Mouse (Mus musculus): Measurements from ENCODE around the gene Adam1b. TPM values are rescaled to one million over a fixed set of nuclear protein-coding genes. Genes with fewer than 3 reads are reported as not detected.
"Not testable (repeated sequence)": the region's sequence is repeated elsewhere in the genome, so short reads cannot be mapped to it uniquely, and the experiment has no call there.

Gene Adam1b
- polyA plus RNA-seq, 1 experiment from 2014 or later: not detected

- H3K9me3 ChIP-seq: no peaks in the 10 kb centered on the region
- H3K27me3 ChIP-seq: no peaks in the 10 kb centered on the region
- ATAC-seq (ENCODE audit: borderline replicate concordance, extremely low read depth, low FRiP score, low TSS enrichment): no peak
- no peak overlapping the region for H3K4me3 ChIP-seq
- no peak overlapping the region for H3K9ac ChIP-seq
- WGBS: 87% methylated on average over 3 of the region's 3 CpGs
- H3K36me3 ChIP-seq: peaks cover 69% of the 10 kb centered on the region
- H3K4me1 ChIP-seq: no peaks in the 10 kb centered on the region
- H3K27ac ChIP-seq: no peak overlapping the region
- H3K4me2 ChIP-seq: no peak overlapping the region
Measured at GRCm38 (mm10) chr5:121535116-121535515, 31.9 kb upstream of the Adam1b start.

GRCm38 (mm10) chr5:121534521-121534920 lies 31.3 kb upstream of the Adam1b start:
- Histone ChIP-seq H3K36me3 (peaks cover 75% of the 10 kb centered on the region), H3K9me3 (no peaks in the 10 kb centered on the region), H3K4me1 (no peaks in the 10 kb centered on the region), H3K9ac (no peak overlapping the region), H3K4me3 (no peak overlapping the region), H3K27ac (no peak overlapping the region), H3K27me3 (no peaks in the 10 kb centered on the region), H3K4me2 (no peak overlapping the region)
- ATAC-seq (ENCODE audit: borderline replicate concordance, extremely low read depth, low FRiP score, low TSS enrichment): no peak
- 93% methylated on average over 5 of the region's 5 CpGs for WGBS

- peaks cover 76% of the 10 kb centered on the region for H3K36me3 ChIP-seq
- no peak overlapping the region for H3K9ac ChIP-seq
- H3K9me3 ChIP-seq: no peaks in the 10 kb centered on the region
- no peak overlapping the region for H3K4me3 ChIP-seq
- no peaks in the 10 kb centered on the region for H3K27me3 ChIP-seq
- H3K27ac ChIP-seq: no peak overlapping the region
- H3K4me2 ChIP-seq: no peak overlapping the region
- 0 out of 2 replicates have a peak, but pooled peaks cover 6% of the 10 kb centered on the region for H3K4me1 ChIP-seq
- WGBS: 47% methylated on average over 8 of the region's 8 CpGs
- ATAC-seq (ENCODE audit: borderline replicate concordance, extremely low read depth, low FRiP score, low TSS enrichment): peak; percentile 67; the same call in 1 of the 2 replicates
Measured at GRCm38 (mm10) chr5:121526961-121527360, 23.7 kb upstream of the Adam1b start.

- 0 out of 2 replicates have a peak, but pooled peaks cover 6% of the 10 kb centered on the region for H3K4me1 ChIP-seq
Measured at GRCm38 (mm10) chr5:121526526-121526925, 23.3 kb upstream of the Adam1b start.

GRCm38 (mm10) chr5:121525774-121526450 lies 22.7 kb upstream of the Adam1b start:
- Histone ChIP-seq H3K27me3 (no peaks in the 10 kb centered on the region), H3K9me3 (no peaks in the 10 kb centered on the region), H3K4me1 (0 out of 2 replicates have a peak, but pooled peaks cover 6% of the 10 kb centered on the region), H3K36me3 (peaks cover 69% of the 10 kb centered on the region), H3K27ac (no peak overlapping the region), H3K9ac (no peak overlapping the region), H3K4me2 (no peak overlapping the region), H3K4me3 (no peak overlapping the region)
- ATAC-seq (ENCODE audit: borderline replicate concordance, extremely low read depth, low FRiP score, low TSS enrichment): peak; percentile 62
- 63% methylated on average over 14 of the region's 14 CpGs for WGBS

More at GRCm38 (mm10) chr5:121526526-121526925, 23.3 kb upstream of the Adam1b start:
- Histone ChIP-seq H3K4me3 (no peak overlapping the region), H3K36me3 (peaks cover 75% of the 10 kb centered on the region), H3K27ac (no peak overlapping the region), H3K27me3 (no peaks in the 10 kb centered on the region), H3K4me2 (no peak overlapping the region), H3K9ac (no peak overlapping the region), H3K9me3 (no peaks in the 10 kb centered on the region)
- ATAC-seq (ENCODE audit: borderline replicate concordance, extremely low read depth, low FRiP score, low TSS enrichment): no peak
- WGBS: 68% methylated on average over 7 of the region's 7 CpGs

- not testable (repeated sequence) for H3K27me3 ChIP-seq; H3K9me3 ChIP-seq; H3K9ac ChIP-seq; H3K4me2 ChIP-seq; H3K27ac ChIP-seq; H3K4me1 ChIP-seq; H3K4me3 ChIP-seq; ATAC-seq (ENCODE audit: borderline replicate concordance, extremely low read depth, low FRiP score, low TSS enrichment)
- H3K36me3 ChIP-seq: peaks cover 31% of the 10 kb centered on the region
- WGBS: 89% methylated on average over 11 of the region's 17 CpGs
Measured at GRCm38 (mm10) chr5:121519758-121520157, 16.5 kb upstream of the Adam1b start.

- no peak overlapping the region for H3K9ac ChIP-seq
- no peak overlapping the region for H3K4me2 ChIP-seq
- no peak overlapping the region for H3K4me3 ChIP-seq
- H3K27ac ChIP-seq: no peak overlapping the region
- 87% methylated on average over 9 of the region's 9 CpGs for WGBS
- H3K9me3 ChIP-seq: no peaks in the 10 kb centered on the region
- peaks cover 24% of the 10 kb centered on the region for H3K36me3 ChIP-seq
- H3K4me1 ChIP-seq: no peaks in the 10 kb centered on the region
- H3K27me3 ChIP-seq: no peaks in the 10 kb centered on the region
- no peak for ATAC-seq (ENCODE audit: borderline replicate concordance, extremely low read depth, low FRiP score, low TSS enrichment)
Measured at GRCm38 (mm10) chr5:121518983-121519382, 15.7 kb upstream of the Adam1b start.

- H3K36me3 ChIP-seq: no peaks in the 10 kb centered on the region
- H3K4me1 ChIP-seq: no peaks in the 10 kb centered on the region
- no peak overlapping the region for H3K4me3 ChIP-seq
- H3K9ac ChIP-seq: no peak overlapping the region
- 74% methylated on average over 7 of the region's 7 CpGs for WGBS
- no peaks in the 10 kb centered on the region for H3K27me3 ChIP-seq
- no peak overlapping the region for H3K4me2 ChIP-seq
- H3K27ac ChIP-seq: no peak overlapping the region
- no peaks in the 10 kb centered on the region for H3K9me3 ChIP-seq
- ATAC-seq (ENCODE audit: borderline replicate concordance, extremely low read depth, low FRiP score, low TSS enrichment): no peak
Measured at GRCm38 (mm10) chr5:121510009-121510408, 6.8 kb upstream of the Adam1b start.

- H3K4me2 ChIP-seq: no peak overlapping the region
- ATAC-seq (ENCODE audit: borderline replicate concordance, extremely low read depth, low FRiP score, low TSS enrichment): no peak
- H3K4me1 ChIP-seq: no peaks in the 10 kb centered on the region
- H3K27ac ChIP-seq: no peak overlapping the region
- WGBS: 74% methylated on average over 1 of the region's 1 CpGs
- H3K4me3 ChIP-seq: no peak overlapping the region
- H3K36me3 ChIP-seq: no peaks in the 10 kb centered on the region
- no peaks in the 10 kb centered on the region for H3K27me3 ChIP-seq
- no peak overlapping the region for H3K9ac ChIP-seq
- H3K9me3 ChIP-seq: no peaks in the 10 kb centered on the region
Measured at GRCm38 (mm10) chr5:121506846-121507245, 3.6 kb upstream of the Adam1b start.

- H3K4me2 ChIP-seq; H3K36me3 ChIP-seq; H3K4me3 ChIP-seq; H3K9ac ChIP-seq; H3K27ac ChIP-seq; ATAC-seq (ENCODE audit: borderline replicate concordance, extremely low read depth, low FRiP score, low TSS enrichment); H3K4me1 ChIP-seq; H3K27me3 ChIP-seq; H3K9me3 ChIP-seq: not testable (repeated sequence)
- WGBS: 67% methylated on average over 11 of the region's 17 CpGs
Measured at GRCm38 (mm10) chr5:121501424-121501996, 1.7 kb downstream of the Adam1b start.

- H3K36me3 ChIP-seq: no peaks in the 10 kb centered on the region
- H3K4me2 ChIP-seq: no peak overlapping the region
- no peaks in the 10 kb centered on the region for H3K4me1 ChIP-seq
- no peaks in the 10 kb centered on the region for H3K27me3 ChIP-seq
- ATAC-seq (ENCODE audit: borderline replicate concordance, extremely low read depth, low FRiP score, low TSS enrichment): no peak
- no peak overlapping the region for H3K27ac ChIP-seq
- H3K4me3 ChIP-seq: no peak overlapping the region
- no peak overlapping the region for H3K9ac ChIP-seq
- no peaks in the 10 kb centered on the region for H3K9me3 ChIP-seq
- 58% methylated on average over 7 of the region's 7 CpGs for WGBS
Measured at GRCm38 (mm10) chr5:121500719-121501118, 2.5 kb downstream of the Adam1b start.

GRCm38 (mm10) chr5:121493305-121493704 lies 9.9 kb downstream of the Adam1b start:
- no peaks in the 10 kb centered on the region for H3K27me3 ChIP-seq
- ATAC-seq (ENCODE audit: borderline replicate concordance, extremely low read depth, low FRiP score, low TSS enrichment): no peak

More at GRCm38 (mm10) chr5:121493305-121493704, 9.9 kb downstream of the Adam1b start:
- H3K4me1 ChIP-seq: no peaks in the 10 kb centered on the region
- H3K9ac ChIP-seq: no peak overlapping the region
- H3K4me3 ChIP-seq: no peak overlapping the region
- H3K9me3 ChIP-seq: no peaks in the 10 kb centered on the region
- no peaks in the 10 kb centered on the region for H3K36me3 ChIP-seq
- 61% methylated on average over 8 of the region's 8 CpGs for WGBS
- H3K4me2 ChIP-seq: no peak overlapping the region
- H3K27ac ChIP-seq: no peak overlapping the region
